Mouse (Mus musculus) cortical plate, adult 2 months (tissue): ENCODE results near the gene Myo1g.

Experiments
- CTCF ChIP-seq: fragments of 200-500 bp; IDR thresholded peaks from 2 replicates; pipeline ENCODE4 v1.5.1; 2011; ENCODE audit warnings: mild to moderate bottlenecking, control low read depth, low read length; ENCODE audit not compliant: insufficient read depth; ENCODE audit errors: extremely low read depth
- POLR2A ChIP-seq: fragments of 200-500 bp; IDR thresholded peaks from 2 replicates; pipeline ENCODE4 v1.6.1; 2011; ENCODE audit warnings: mild to moderate bottlenecking, low read length, control low read depth; ENCODE audit not compliant: insufficient read depth; ENCODE audit errors: extremely low read depth

DNA sequence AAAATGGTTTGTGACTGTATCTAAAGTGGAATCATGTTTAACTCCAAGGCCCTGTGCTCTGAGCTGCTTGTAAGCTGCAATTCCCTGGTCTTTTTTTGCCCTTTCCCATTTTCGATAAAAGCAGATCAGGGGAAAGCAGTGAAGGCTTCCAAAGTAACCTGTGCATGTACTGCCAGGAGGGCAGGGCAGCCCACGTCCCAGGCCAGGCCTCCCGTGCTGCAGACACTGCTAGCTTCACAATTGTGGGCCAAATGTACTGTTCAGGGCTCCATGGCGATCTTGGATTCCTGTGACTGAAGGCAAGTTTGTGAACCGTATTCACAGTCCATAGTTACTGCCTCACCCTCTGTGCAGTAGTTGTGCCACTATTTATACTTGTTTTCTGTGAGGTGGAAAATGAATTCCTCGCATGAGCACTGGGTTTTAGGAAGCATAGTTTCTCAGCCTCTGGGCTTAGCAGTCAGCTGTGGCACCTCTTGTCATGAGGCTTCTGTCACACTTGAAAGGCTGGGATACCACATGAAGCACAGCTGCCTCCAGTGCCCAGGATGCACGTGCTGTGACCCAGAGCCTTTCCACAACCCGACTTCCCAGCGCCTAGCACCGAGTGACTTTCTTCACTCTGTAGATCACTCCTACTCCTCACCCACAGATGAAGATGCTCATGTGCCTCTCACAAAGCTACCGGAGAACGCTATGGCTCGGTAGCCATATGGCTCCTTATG is 39.9 kb downstream of the Myo1g start:
- TF ChIP-seq CTCF (no peak), POLR2A (no peak)
